Mouse (Mus musculus) spleen, adult 12 weeks (tissue): ENCODE results near the gene Vcam1.

Experiments
- DNase-seq: peaks from one replicate; pipeline ENCODE4 v3.0.0; 2022; ENCODE audit warnings: low spot score

The Vcam1 gene

DNA sequence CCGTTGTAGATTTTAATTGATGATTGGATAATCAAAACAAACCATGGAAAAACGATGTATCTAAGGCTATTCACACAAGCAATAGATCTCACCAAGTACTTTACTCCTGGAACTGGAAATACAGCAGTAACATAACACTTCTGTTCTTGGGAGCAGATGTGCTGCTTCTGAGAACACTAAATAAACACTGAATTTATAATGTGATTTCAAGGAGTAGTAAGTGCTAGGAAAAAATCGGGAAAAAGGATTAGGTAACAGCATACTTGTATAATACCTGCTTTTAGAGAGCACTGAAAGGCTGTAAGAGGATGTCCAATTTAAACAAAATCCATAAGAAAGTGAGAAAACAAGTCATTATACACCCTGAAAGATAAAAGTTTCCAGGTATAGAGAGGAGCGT is 43.5 kb downstream of the Vcam1 start:
- DNase-seq = no peak

DNA sequence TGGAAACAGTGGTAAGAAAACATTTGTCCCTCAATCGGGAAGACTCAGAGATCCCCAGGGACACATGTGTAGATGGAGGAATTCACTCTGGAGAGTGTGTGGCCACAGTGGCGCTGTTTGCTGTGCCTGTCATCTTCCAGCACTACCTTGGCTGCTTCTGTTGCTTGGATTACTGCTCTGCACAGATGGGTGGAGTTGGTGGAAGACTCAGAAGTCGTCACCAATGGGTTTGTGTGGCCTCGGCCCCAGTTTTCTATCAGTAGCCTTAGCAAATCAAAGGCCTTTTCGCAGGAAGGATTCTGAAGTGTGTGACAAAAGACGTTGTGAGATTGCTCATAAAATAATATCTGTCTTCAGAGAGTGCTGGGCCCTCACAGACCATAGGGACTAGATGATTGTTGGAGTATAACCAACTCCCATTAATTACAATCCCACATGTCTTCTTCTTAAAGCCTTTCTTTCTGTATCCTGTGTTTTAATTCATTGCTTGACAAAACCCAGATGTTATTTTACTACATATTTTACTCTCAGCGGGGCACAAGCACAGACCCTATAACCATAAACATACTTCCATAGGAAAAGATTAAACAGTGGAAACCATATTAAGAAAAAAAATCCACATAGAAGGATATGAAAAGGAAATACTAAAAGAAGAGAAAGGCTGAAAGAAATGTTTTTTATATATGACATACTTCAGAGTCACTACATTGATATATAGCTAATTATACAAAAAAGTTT is 48.4 kb downstream of the Vcam1 start:
- no peak for DNase-seq

DNA sequence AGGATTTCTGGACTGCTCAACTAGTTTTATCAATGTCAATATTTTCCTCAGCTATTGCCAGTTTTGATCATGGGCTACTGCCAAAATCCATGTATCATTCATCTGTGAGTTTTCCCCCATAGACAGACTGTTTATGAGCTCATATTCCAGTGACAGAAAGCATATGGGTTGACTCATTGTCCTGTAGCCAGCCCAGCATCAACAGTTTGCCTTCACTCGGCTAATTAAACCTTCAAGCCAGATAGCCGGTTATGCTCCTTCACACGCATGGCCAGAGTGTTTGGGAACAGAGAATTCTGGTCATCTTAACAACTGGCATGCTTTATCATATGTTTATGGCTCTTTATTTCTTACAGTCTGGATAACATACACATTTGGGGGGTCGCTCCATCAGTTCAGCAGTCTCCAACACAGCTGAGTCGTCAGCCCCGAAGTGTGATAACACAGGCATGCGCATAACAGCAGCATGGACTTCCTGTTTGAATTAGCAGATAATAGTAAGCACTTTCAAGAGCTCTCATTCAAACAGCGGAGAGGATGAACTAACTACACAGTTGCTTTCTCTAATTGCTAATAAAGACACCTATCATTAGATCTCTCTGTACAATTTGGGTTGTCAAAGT is 49.2 kb downstream of the Vcam1 start:
- no peak for DNase-seq

DNA sequence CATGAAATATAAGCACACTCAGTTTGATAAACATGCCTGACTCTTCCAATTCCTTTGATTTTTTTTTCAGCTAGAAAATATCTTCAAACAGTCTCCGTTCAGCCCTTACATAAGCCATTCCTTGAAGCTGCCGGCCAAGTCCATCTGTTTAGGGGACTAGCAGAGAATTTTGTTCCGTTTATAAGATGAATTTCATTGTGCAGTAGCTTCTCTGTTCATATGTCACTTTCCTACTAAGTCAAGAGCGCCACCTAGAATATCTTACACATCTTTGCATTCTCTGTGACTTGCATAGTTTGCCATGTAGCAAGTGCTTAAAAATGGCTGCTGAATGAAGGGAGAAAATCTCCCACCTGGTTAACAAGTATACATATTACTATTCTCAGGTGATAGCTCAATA is 51.0 kb downstream of the Vcam1 start:
- no peak for DNase-seq

DNA sequence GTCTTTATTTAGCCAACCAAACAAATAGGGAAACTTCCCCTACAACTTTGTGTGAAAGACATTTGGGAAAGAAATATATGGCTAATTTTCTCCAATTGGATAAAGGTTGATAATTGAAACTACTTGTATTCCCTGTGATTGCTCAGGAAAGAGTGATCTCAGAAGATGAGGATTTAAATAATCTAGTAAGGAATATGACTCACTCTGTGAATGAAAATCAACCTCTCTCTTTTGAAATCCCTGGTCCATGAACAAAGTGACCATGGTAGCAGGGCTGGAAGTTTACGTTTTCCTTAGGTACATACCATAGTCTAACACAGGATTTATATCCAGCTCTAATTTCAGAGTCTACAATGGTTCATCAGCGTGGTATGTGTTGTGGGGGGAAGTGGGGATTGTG is 52.7 kb downstream of the Vcam1 start:
- DNase-seq = no peak

DNA sequence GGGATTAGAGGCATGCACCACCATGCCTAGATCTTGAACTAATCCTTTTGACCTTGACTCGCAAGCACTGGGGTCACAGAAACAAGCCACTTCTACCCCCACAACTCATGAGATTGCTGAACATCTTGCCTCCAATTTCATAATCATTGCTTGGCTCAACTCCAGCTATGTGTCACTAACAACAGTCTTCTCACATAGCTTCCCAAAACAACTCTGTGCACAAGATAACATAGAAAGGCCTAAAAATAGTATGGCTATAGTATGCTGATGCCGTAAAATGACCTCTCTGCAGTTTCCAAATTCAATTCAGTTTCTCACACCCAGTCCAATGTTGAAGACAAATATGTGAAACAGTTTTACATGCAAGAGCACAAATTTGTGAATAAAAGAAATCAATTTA is 56.9 kb downstream of the Vcam1 start:
- no peak for DNase-seq

DNA sequence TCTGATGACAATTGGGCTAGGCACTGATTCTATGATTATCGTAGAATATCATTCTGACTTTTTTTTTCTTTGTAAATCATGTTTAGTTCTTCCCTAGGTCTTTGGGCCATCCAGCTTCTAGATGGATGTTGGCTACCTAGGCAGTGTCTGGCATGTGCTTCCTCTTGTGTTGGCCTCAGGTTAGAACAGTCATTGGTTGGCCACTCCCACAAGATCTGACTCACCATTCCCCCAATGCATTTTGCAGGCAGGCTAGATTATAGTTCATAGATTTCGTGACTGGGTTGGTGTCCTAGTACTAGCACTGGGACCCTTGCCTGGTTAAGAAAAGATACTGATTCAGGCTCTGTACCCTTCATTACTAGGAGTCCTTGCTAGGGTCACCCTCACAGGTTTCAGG is 67.3 kb downstream of the Vcam1 start:
- DNase-seq = no peak

DNA sequence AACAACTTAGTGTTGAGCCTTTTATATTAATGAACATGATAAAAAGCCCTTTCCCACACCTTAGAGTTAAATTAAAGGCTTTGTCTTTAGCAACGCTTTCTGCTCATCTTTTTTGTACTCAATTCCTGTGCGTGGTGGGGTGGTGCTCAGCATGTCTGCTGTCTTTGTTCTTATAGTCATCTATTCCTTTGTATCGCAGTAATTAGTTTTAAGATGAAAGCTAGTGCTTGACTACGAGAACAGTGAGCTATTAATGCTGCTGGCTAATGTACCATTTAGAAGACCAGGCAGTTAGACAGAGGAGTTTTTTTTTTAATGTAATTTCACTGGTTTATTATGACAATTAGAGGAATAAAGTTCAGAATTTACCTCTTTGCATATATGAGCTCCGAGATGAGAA is 69.2 kb downstream of the Vcam1 start:
- DNase-seq = no peak
